Mouse (Mus musculus): ENCODE results near the gene Ache. TPM values are rescaled to one million over a fixed set of nuclear protein-coding genes. Genes with fewer than 3 reads are reported as not detected.

Gene Ache
- total RNA-seq, 2 experiments from 2014 or later, result 2.7 to 3.9 TPM

GRCm38 (mm10) chr5:137318570-137318969, 31.3 kb downstream of the Ache start:
- intact Hi-C loops (cut with DNase I), result no loop called here

GRCm38 (mm10) chr5:137320996-137321395, 33.7 kb downstream of the Ache start:
- DNase-seq, result no peak
- intact Hi-C loops (cut with DNase I), result no loop called here

More at GRCm38 (mm10) chr5:137318570-137318969, 31.3 kb downstream of the Ache start:
- DNase-seq, result no peak

- DNase-seq, result no peak
- intact Hi-C loops (cut with DNase I), result loop anchor here (5.0 to 10.0 kb wide), 2 partner anchors 151 to 434 kb away; no protein-coding TSS in a partner anchor
Observed at GRCm38 (mm10) chr5:137330910-137331309, 43.6 kb downstream of the Ache start.

GRCm38 (mm10) chr5:137332857-137333511, 45.7 kb downstream of the Ache start:
- intact Hi-C loops (cut with DNase I), result loop anchor here (5.0 to 10.0 kb wide), 2 partner anchors 149 to 432 kb away; no protein-coding TSS in a partner anchor

GRCm38 (mm10) chr5:137333512-137334174, 46.3 kb downstream of the Ache start, which contains the start of gene Slc12a9:
TSS of gene Slc12a9 (minus strand) at chr5:137333597.
- peak; percentile 88 to 96 for DNase-seq
- intact Hi-C loops (cut with DNase I), result loop anchor here (1.0 to 10.0 kb wide), 3 partner anchors 43 to 431 kb away; no protein-coding TSS in a partner anchor

More at GRCm38 (mm10) chr5:137332857-137333511, 45.7 kb downstream of the Ache start:
- DNase-seq, result no peak

- intact Hi-C loops (cut with DNase I), result loop anchor here (1.0 to 10.0 kb wide), 3 partner anchors 42 to 430 kb away; no protein-coding TSS in a partner anchor
- no peak for DNase-seq
Observed at GRCm38 (mm10) chr5:137334317-137334716, 47.0 kb downstream of the Ache start.

- no peak for DNase-seq
- intact Hi-C loops (cut with DNase I), result loop anchor here (10.0 kb wide), 1 partner anchor 430 kb away; no protein-coding TSS in a partner anchor
Observed at GRCm38 (mm10) chr5:137335066-137335465, 47.7 kb downstream of the Ache start.

- DNase-seq, result no peak
- intact Hi-C loops (cut with DNase I), result loop anchor here (10.0 kb wide), 1 partner anchor 428 kb away; no protein-coding TSS in a partner anchor
Observed at GRCm38 (mm10) chr5:137337190-137337589, 49.9 kb downstream of the Ache start.

- intact Hi-C loops (cut with DNase I), result loop anchor here (2.0 to 10.0 kb wide), 2 partner anchors 15 to 427 kb away; no protein-coding TSS in a partner anchor
- peak; percentile 89 to 92 for DNase-seq
Observed at GRCm38 (mm10) chr5:137338256-137338655, 50.9 kb downstream of the Ache start.

GRCm38 (mm10) chr5:137338663-137339289, 51.5 kb downstream of the Ache start:
- intact Hi-C loops (cut with DNase I), result loop anchor here (1.0 to 10.0 kb wide), 3 partner anchors 10 to 426 kb away; no protein-coding TSS in a partner anchor
- DNase-seq, result peak; percentile 67

GRCm38 (mm10) chr5:137339290-137339979, 52.1 kb downstream of the Ache start:
- intact Hi-C loops (cut with DNase I), result loop anchor here (1.0 to 10.0 kb wide), 3 partner anchors 9 to 425 kb away; no protein-coding TSS in a partner anchor
- peak; percentile 70 to 72 for DNase-seq

GRCm38 (mm10) chr5:137340222-137340621, 52.9 kb downstream of the Ache start:
- intact Hi-C loops (cut with DNase I), result no loop called here
- DNase-seq, result no peak

GRCm38 (mm10) chr5:137342407-137343012, 55.2 kb downstream of the Ache start:
- intact Hi-C loops (cut with DNase I), result no loop called here
- DNase-seq, result no peak

- no peak for DNase-seq
- intact Hi-C loops (cut with DNase I), result no loop called here
Observed at GRCm38 (mm10) chr5:137343412-137343811, 56.1 kb downstream of the Ache start.

- intact Hi-C loops (cut with DNase I), result no loop called here
- DNase-seq, result no peak
Observed at GRCm38 (mm10) chr5:137343869-137344268, 56.5 kb downstream of the Ache start.
